Mouse (Mus musculus) CD4-positive naive resting alpha-beta T cell, adult 57 days (primary cell): ENCODE results near the gene Klhl15. TPM values are rescaled to one million over a fixed set of nuclear protein-coding genes. Genes with fewer than 3 reads are reported as not detected.

Experiments used
- total RNA-seq: library from RNA; stranded (reverse); gene quantifications from one replicate; pipeline ENCODE4 v1.2.4, GENCODE M21; 2023

Klhl15 gene
- total RNA-seq, result 19.4 TPM

GRCm38 (mm10) chrX:94234532-94235189 is at the start of gene Klhl15:
Klhl15 (plus strand) TSS chrX:94234599.

GRCm38 (mm10) chrX:94212597-94213321 is 21.6 kb upstream of the Klhl15 start, which contains the start of gene Eif2s3x:
Eif2s3x (minus strand) TSS chrX:94212862.

Other genes starting within 250 kb of the Klhl15 start
- 53.4 TPM for gene Zfx, start 110.9 kb upstream of the Klhl15 start, total RNA-seq
- gene Eif2s3x, start 21.7 kb upstream of the Klhl15 start, total RNA-seq, result 116 TPM
- not detected for gene Fam90a1b, start 132.2 kb downstream of the Klhl15 start, total RNA-seq
- gene Apoo, start 132.5 kb downstream of the Klhl15 start, total RNA-seq, result 7.4 TPM